Mouse (Mus musculus) adrenal gland, adult 2 months (tissue): ENCODE results near the gene Ttc39b. TPM values are rescaled to one million over a fixed set of nuclear protein-coding genes. Genes with fewer than 3 reads are reported as not detected.
A peak's percentile ranks its signal among the peaks of the same experiment; 100 is the strongest.

Experiments used
- DNase-seq: peaks from one replicate; pipeline ENCODE4 v3.0.0; 2021
- polyA plus RNA-seq: library from polyadenylated mRNA; depleted of rRNA; stranded (reverse); fragments of >200 nt; gene quantifications from 2 replicates; pipeline ENCODE4 v1.2.3, GENCODE M21; 2012; rRNA removed
- total RNA-seq, 2 experiments: library from RNA; stranded (reverse); gene quantifications; 2 replicates each; pipeline ENCODE4 v1.2.3; 2021

The Ttc39b gene
- total and polyA plus RNA-seq, 3 experiments, result 1.5 to 18.2 (median 17.9) TPM

- peak; percentile 24 for DNase-seq
Observed at GRCm38 (mm10) chr4:83183288-83183930, 140.6 kb downstream of the Ttc39b start.

GRCm38 (mm10) chr4:83182178-83183068 lies 141.6 kb downstream of the Ttc39b start:
- no peak for DNase-seq

DNA sequence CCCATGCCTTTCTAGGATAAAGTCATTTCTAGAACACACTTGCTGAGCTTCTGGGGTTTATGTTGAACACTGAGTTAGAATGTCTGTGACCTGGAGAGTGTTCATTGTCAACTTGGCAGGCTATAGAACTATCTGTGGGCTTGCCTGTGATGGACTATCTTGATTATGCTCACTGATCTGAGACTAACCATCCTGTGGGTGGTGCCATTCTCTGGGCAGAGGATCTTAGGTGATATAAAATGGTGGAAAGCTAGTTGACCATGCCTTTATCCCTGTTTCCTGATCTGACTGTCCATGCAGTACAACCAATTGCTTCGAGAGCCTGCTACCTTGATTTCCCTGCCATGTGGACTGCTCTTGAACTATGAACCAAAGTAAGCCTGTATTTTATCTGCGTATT lies 146.6 kb downstream of the Ttc39b start:
- no peak for DNase-seq

DNA sequence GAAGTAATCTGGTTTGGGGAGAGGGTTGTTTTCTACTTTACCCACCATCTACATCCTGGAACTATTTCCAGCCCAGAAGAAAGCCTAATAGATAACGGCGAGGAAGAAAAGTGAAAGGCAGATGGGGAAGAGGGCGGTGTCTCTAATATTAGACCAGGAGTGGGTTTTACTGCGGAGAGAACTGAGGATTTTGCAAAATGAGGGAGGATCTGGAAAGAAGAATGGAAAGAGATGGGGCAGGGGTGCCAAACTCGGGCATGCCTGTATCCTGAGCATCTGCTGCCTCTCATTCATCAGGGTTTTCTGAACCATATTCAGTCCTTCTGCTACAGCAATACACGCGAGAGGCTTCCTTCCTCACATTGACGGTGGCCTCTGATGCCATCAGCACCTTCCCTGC lies 149.1 kb downstream of the Ttc39b start:
- no peak for DNase-seq

- DNase-seq, result no peak
Observed at GRCm38 (mm10) chr4:83172278-83172677, 151.8 kb downstream of the Ttc39b start.

DNA sequence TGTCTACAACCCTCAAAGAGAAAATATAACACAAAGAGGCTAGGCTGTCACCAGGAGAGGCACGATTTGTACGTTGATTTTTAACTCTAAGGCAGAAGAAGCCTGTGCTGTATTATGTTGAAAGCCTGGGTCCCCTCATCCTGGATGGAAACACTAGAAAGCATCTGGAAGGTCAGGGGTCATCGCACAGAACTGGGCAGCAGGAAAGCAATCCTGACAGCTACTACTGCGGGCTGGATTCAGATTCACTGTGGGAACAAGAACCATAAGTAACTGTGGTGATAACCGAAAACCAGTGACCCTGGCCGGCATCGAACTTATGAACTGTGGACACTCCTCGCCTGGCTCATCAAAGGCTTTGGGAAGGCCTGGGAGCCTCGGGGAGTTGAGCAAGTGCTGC lies 153.3 kb downstream of the Ttc39b start:
- DNase-seq, result no peak

Other genes starting within 250 kb of the Ttc39b start
- gene Snapc3, start 93.5 kb upstream of the Ttc39b start, total RNA-seq, result 10 to 100 TPM; 19.2 to 22.5 TPM
- 22.7 and 28.5 TPM in 2 replicates for gene Snapc3, start 93.5 kb upstream of the Ttc39b start, polyA plus RNA-seq
- 10 to 100 TPM; 41.3 to 51.6 TPM for gene Psip1, start 162.2 kb upstream of the Ttc39b start, total RNA-seq
- gene Psip1, start 162.2 kb upstream of the Ttc39b start, polyA plus RNA-seq, result 14.0 and 23.9 TPM in 2 replicates
- gene Ccdc171, start 201.3 kb upstream of the Ttc39b start, total RNA-seq, result 1 to 10 TPM; 1.8 to 2.2 TPM
- 0.20 and 0.40 TPM in 2 replicates for gene Ccdc171, start 201.3 kb upstream of the Ttc39b start, polyA plus RNA-seq